Mouse (Mus musculus) c-Kit-positive CD71-positive TER-119-negative erythroid progenitor cells, embryonic 14.5 days (primary cell): ENCODE data around the gene Tdrd9.

Source experiments
- DNase-seq: peaks from one replicate; pipeline ENCODE4 v3.0.0-alpha.2; 2013; ENCODE audit warnings: low read depth

The Tdrd9 gene

DNA sequence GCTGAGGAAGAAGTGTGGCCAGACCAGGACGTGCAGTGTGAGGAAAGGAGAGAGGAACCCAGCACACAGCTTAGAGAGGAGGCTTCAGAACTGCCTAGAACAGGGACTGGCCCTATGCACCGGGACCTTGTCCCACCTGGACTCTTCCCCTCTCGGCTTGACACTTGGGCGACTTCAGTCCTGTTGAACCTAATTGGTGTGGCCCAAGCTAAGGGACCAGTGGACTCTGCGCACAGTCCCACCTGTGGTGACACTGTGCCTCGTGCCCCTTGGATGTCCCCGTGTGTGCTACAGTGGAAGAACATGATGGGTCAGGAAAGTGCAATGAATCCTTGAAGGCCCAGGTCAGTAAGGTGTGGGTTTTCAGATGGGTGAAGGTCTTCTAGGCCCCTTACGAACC, 136.3 kb downstream of the Tdrd9 start:
- no peak for DNase-seq

DNA sequence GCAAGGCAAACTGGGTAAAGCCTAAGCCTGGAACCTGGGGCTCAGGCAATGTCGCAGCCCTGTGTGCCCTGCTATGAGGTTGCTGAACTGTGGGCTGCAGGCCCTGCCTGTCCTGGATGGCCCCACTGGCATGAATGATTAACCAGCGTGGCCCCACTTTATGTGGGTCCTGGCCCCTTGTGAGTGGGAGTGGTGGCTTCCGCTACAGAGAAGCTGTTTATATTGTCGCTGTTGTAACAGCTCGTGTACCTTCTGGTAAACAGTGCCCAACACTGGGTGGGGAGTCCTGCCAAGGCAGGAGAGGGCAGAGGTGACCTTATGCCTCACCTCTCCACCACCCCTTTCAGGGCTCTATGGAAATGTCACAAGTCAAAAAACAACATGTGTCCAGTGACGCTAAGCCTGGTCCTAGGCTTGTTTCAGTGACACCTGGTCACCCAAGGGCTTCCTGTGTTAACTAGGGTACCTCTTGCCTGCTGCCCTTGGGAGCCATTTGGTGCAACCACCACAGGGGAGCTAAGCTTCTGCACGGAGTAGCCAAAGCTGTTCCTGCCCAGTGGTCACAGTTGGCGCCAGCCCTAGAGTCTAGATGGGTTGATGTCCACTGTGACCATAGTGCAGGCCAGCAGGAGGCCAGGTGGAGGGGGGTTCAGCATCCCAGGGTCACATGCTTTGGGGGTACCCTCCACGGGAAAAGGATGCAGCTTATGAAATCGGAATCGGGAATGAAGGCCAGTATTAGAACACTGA, 137.5 kb downstream of the Tdrd9 start:
- DNase-seq: no peak

DNA sequence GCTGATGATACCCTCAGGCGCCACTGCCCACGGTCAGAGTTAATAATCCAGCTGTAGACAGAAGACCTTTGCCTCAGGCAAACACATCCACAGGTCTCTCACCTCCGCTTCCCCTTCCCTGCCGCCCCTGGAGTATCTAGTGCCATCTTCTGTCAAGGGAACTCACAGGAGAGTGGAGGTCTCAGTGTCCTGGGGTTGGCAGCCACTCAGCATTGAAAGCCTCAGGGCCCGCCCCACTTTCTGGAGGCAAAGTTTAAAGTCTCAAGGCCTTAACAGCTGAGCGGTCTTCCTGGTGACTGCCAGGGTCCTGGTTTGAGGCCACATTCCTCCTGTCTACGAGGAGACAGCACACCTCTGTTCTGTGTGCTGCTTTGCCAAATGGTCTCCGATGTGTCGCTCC, 138.3 kb downstream of the Tdrd9 start:
- DNase-seq: no peak

DNA sequence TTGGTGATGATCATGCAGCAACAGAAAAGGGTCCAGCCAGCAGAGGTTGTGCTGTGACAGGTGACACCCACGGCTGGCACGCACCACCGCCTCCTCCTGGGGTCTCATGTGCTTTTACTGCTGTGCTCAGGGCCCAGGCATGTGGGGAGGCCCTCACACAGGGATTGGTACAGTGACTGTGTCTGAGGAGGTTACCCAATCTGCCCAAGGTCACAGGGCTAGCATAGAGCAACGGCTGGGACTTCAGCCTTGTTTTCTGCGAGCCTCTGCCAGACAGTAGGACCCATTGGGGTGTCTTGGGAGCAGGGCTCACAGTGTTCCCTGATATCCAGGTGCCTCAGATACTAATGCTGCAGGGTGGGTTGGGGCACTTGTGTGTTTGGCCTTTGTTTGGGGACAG, 140.0 kb downstream of the Tdrd9 start:
- DNase-seq: no peak

DNA sequence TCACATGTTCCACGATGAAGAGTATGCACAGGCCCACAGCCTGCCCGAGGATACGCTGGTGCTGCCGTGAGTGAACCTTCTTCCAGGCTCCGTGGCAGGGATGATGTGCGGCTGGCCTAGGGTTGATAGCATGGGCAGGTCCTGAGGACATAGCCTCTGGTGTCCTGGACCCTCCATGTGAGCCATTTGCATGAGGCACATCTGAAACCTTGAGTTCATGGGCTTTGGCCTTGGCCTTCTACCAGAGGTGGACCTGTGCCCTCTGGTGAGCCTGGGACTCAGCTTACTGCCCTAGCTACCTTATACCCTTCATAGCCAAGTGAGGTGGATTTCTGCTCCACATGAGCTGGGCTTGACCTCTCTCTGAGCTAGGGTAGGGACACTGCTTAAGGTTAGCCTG, 140.9 kb downstream of the Tdrd9 start:
- no peak for DNase-seq

DNA sequence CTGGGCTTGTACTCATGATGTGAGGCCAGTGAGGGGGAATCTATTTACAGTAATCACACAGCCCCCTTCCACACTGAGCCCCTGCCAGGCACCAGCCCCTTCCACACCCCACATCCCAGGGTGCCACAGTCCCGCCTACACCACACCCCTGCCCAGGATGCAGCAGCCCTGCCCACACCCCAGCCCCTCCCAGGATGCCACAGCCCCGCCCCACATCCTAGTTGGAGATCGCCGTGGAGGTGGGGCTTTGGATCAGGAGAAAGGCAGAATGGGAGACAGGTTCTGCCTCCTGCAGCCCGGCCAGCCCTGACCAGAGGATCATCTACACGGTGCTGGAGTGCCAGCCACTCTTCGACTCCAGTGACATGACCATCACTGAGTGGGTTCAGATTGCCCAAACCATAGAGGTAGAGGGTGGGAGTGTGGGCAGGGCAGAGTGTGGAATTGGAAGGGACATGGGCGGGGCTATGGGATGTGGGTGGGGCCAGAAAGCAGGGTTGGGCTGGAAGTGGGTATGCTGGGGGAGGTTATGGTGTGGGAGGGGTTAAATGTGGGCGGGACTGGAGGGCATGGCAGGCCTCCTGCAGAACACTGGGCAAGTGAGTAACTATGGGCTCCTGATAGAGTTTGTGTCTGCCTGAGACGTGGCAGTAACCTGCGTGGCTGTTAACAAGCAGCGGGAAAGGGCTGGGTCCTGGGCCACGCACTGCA, 141.5 kb downstream of the Tdrd9 start:
- no peak for DNase-seq

DNA sequence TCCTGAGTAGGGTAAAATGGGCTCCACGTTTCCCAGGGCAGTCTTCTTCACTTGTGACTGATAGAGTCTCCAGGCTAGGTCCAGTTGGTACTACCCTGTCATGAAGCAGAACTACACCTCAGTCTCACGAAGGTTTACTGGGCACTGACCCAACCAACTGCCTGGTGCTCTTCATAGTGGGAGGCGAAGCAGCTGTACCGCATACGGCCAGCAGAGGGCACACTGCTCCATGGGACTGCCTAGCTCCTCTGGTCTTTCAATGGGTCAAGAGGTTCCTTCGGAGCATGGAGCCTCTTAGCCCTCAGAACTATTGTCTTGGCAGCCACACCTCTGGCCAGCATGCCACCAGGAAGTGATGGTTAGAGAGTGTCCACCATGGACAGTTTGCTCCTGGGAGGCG, 142.4 kb downstream of the Tdrd9 start:
- DNase-seq: peak; percentile 34

DNA sequence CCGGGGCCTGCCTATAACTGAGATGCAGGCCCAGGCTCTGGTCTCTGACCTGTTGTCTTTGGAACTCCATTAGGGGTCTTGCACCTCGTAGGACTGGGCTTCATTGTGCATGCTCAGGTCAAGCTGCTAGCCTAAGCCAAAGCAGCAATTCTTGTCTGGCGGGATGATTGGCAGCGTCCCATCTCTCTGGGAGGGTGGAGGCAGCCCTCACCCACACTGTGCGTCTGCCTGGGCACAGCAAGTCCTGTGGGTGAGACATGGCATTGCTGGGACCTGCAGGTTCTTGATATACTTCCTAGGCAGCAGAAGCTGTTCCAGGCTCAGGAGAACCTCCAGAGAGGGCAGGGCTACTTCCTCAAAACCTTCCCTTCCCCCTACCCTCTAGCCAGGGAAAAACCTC, 145.6 kb downstream of the Tdrd9 start:
- no peak for DNase-seq

DNA sequence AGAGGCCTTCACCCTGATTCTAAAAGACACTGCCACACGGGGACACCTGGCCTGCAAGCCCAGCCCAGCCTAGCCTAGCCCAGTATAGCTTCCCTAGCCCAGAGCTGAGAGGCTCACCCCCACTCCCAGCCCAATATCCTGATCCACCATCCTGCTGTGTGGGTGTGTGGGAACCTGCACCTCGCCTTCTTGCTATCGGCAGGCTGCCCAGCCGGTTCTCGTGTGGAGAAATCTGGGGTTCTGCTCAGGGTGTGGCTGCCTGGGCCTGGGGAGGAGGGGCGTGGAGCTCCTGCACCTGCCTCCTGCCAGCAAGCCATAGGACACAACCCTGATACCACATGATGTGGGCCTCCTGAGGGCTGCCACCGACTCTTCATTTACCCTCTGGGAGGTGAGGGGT, 146.3 kb downstream of the Tdrd9 start:
- DNase-seq: no peak
